8 mouse cellular contexts compared by ENCODE assay signal in genomic region chr8:70268799-70269565, GRCm38 (mm10). TPM values are rescaled to one million over a fixed set of nuclear protein-coding genes. Genes with fewer than 3 reads are reported as not detected.
DNase-seq lines count a peak whose midpoint lies in the region; ATAC-seq and TF ChIP-seq lines count a peak whose summit lies in the region.

No protein-coding gene starts in this region.

- no peaks in the 10 kb centered on the region for H3K27me3 ChIP-seq in thymus, adult 2 months (ENCODE audit: control insufficient read depth, insufficient read depth, low read length)

- peaks cover 17% of the 10 kb centered on the region for H3K4me1 ChIP-seq in thymus, adult 2 months (replicated peaks; ENCODE audit: control insufficient read depth, insufficient read depth, low read length)

- TF ChIP-seq CTCF in thymus, adult 2 months (IDR thresholded peaks at IDR 0.05; ENCODE audit: borderline replicate concordance, control insufficient read depth, extremely low read depth, insufficient read depth, low read length, poor library complexity) = no peak

- DNase-seq in gastrocnemius, postnatal 10 days = peak; percentile 41
- DNase-seq in gastrocnemius, adult 8-10 months (ENCODE audit: low spot score in 2 of 2) = no peak
- DNase-seq in thymus, adult 2 months = peak; percentile 33
- no peak for DNase-seq in thymus, adult 18-20 months
- peak; percentile 14 to 64 for DNase-seq in kidney, postnatal 36 days
- DNase-seq in lung, postnatal 36 days = peak; percentile 60
- DNase-seq in thymus, postnatal 36 days = peak; percentile 30 to 35

- no peak for ATAC-seq in monocyte, adult 5-6 weeks (replicated peaks; ENCODE audit: insufficient number of reproducible peaks, low FRiP score, low TSS enrichment, poor library complexity, severe bottlenecking)

- H3K27ac ChIP-seq in thymus, adult 2 months (ENCODE audit: control insufficient read depth, insufficient read depth, low read length) = peak overlapping the region; percentile 23; the same call in 1 of the 2 replicates

- H3K36me3 ChIP-seq in thymus, adult 2 months (ENCODE audit: control insufficient read depth, insufficient read depth, low read length) = no peaks in the 10 kb centered on the region

- H3K4me3 ChIP-seq in thymus, adult 2 months (ENCODE audit: control insufficient read depth, insufficient read depth, low read length) = no peak overlapping the region

- no peak for TF ChIP-seq POLR2A in thymus, adult 2 months (IDR thresholded peaks at IDR 0.05; ENCODE audit: control insufficient read depth, extremely low read depth, insufficient read depth, low read length, poor library complexity)

- 13% methylated on average over 11 of the region's 11 CpGs for WGBS in thymus, adult 2 months

RNA-seq across cellular contexts. Expression of gene Homer3, which starts 13.6 kb away (rescaled TPM):
- total RNA-seq in gastrocnemius, postnatal 10 days (2021) = 10 to 100 TPM; 12.3 to 19.8 TPM
- total RNA-seq in gastrocnemius, adult 8-10 months (2022) = 1 to 10 TPM; 3.1 to 4.4 (median 3.2) TPM
- 60.6 and 67.6 TPM in 2 replicates for polyA plus RNA-seq in thymus, adult 2 months (2012; rRNA removed)
- total RNA-seq in monocyte, adult 5-6 weeks (2017) = 2.0 to 3.7 TPM (median 3.4 TPM) in 3 replicates

RNA-seq across cellular contexts. Expression of gene Ddx49, which starts 33.3 kb away (rescaled TPM):
- 10 to 100 TPM; 28.6 to 29.5 TPM for total RNA-seq in gastrocnemius, postnatal 10 days (2021)
- 10 to 100 TPM; 25.8 to 35.3 (median 33.9) TPM for total RNA-seq in gastrocnemius, adult 8-10 months (2022)
- 72.1 and 75.4 TPM in 2 replicates for polyA plus RNA-seq in thymus, adult 2 months (2012; rRNA removed)
- total RNA-seq in monocyte, adult 5-6 weeks (2017) = 74.6 to 94.0 TPM (median 75.3 TPM) in 3 replicates

RNA-seq across cellular contexts. Expression of gene Cope, which starts 33.3 kb away (rescaled TPM):
- 100 to 1,000 TPM; 140 to 158 TPM for total RNA-seq in gastrocnemius, postnatal 10 days (2021)
- 100 to 1,000 TPM; 112 to 126 (median 121) TPM for total RNA-seq in gastrocnemius, adult 8-10 months (2022)
- 397 and 454 TPM in 2 replicates for polyA plus RNA-seq in thymus, adult 2 months (2012; rRNA removed)
- total RNA-seq in monocyte, adult 5-6 weeks (2017) = 79.7 to 131 TPM (median 108 TPM) in 3 replicates

RNA-seq across cellular contexts. Expression of gene Armc6, which starts 34.7 kb away (rescaled TPM):
- 10 to 100 TPM; 11.9 to 12.9 TPM for total RNA-seq in gastrocnemius, postnatal 10 days (2021)
- total RNA-seq in gastrocnemius, adult 8-10 months (2022) = 1 to 10 TPM; 5.5 to 8.7 (median 7.6) TPM
- 24.3 and 25.4 TPM in 2 replicates for polyA plus RNA-seq in thymus, adult 2 months (2012; rRNA removed)
- 1.7 to 8.4 TPM (median 2.9 TPM) in 3 replicates for total RNA-seq in monocyte, adult 5-6 weeks (2017)

RNA-seq across cellular contexts. Expression of gene Sugp2, which starts 35.0 kb away (rescaled TPM):
- 10 to 100 TPM; 43.8 to 49.7 TPM for total RNA-seq in gastrocnemius, postnatal 10 days (2021)
- total RNA-seq in gastrocnemius, adult 8-10 months (2022) = 10 to 100 TPM; 41.1 to 50.5 (median 42.9) TPM
- 98.2 and 103 TPM in 2 replicates for polyA plus RNA-seq in thymus, adult 2 months (2012; rRNA removed)
- 14.0 to 47.5 TPM (median 21.6 TPM) in 3 replicates for total RNA-seq in monocyte, adult 5-6 weeks (2017)

Comparison
In these comparisons a context has a peak if more than half of its experiments do, and no peak if none do; other contexts are left out.
1. DNase-seq: peak in gastrocnemius, postnatal 10 days (single experiment), thymus, adult 2 months (single experiment), kidney, postnatal 36 days (2 of 2), lung, postnatal 36 days (single experiment) and thymus, postnatal 36 days (2 of 2); none in gastrocnemius, adult 8-10 months (0 of 2) and thymus, adult 18-20 months (0 of 2).